Mouse (Mus musculus): Measurements from ENCODE around the gene Vgll4. TPM values are rescaled to one million over a fixed set of nuclear protein-coding genes. Genes with fewer than 3 reads are reported as not detected.

Gene Vgll4
- polyA plus RNA-seq, 1 experiment from 2014 or later = 111 TPM

GRCm38 (mm10) chr6:114944456-114945438 lies 25.0 kb downstream of the Vgll4 start:
- ATAC-seq (ENCODE audit: insufficient read depth) (no peak), DNase-seq (no peak)
- Histone ChIP-seq H3K4me2 (no peak overlapping the region), H3K36me3 (ENCODE audit: insufficient read depth) (no peaks in the 10 kb centered on the region), H3K9ac (no peak overlapping the region), H3K27me3 (ENCODE audit: insufficient read depth, low read length) (no peaks in the 10 kb centered on the region), H3K4me3 (ENCODE audit: low read depth, low read length) (no peak overlapping the region), H3K9me3 (ENCODE audit: low read depth, low read length) (no peaks in the 10 kb centered on the region), H3K4me1 (ENCODE audit: insufficient read depth) (no peaks in the 10 kb centered on the region), H3K27ac (ENCODE audit: low read depth) (no peak overlapping the region)
- 83% methylated on average over 14 of the region's 14 CpGs for WGBS
- TF ChIP-seq CTCF (IDR thresholded peaks at IDR 0.05; ENCODE audit: low read depth) = no peak

- ATAC-seq (ENCODE audit: insufficient read depth) = peak; percentile 62; the same call in 1 of the 2 replicates
- DNase-seq = peak; percentile 80
- TF ChIP-seq CTCF (IDR thresholded peaks at IDR 0.05; ENCODE audit: low read depth) = no peak
- Histone ChIP-seq H3K4me2 (no peak overlapping the region), H3K36me3 (ENCODE audit: insufficient read depth) (no peaks in the 10 kb centered on the region), H3K9ac (no peak overlapping the region), H3K4me1 (ENCODE audit: insufficient read depth) (no peaks in the 10 kb centered on the region), H3K27me3 (ENCODE audit: insufficient read depth, low read length) (no peaks in the 10 kb centered on the region), H3K4me3 (ENCODE audit: low read depth, low read length) (no peak overlapping the region), H3K27ac (ENCODE audit: low read depth) (0 out of 2 replicates have a peak overlapping the region, but pooled peaks have one; percentile 12), H3K9me3 (ENCODE audit: low read depth, low read length) (no peaks in the 10 kb centered on the region)
- WGBS = 44% methylated on average over 8 of the region's 8 CpGs
Observed at GRCm38 (mm10) chr6:114941201-114941849, 28.5 kb downstream of the Vgll4 start.

GRCm38 (mm10) chr6:114939666-114940065 lies 30.1 kb downstream of the Vgll4 start:
- ATAC-seq (ENCODE audit: insufficient read depth) (no peak), DNase-seq (no peak)
- Histone ChIP-seq H3K27ac (ENCODE audit: low read depth) (no peak overlapping the region), H3K9me3 (ENCODE audit: low read depth, low read length) (no peaks in the 10 kb centered on the region), H3K4me2 (no peak overlapping the region), H3K4me1 (ENCODE audit: insufficient read depth) (no peaks in the 10 kb centered on the region), H3K4me3 (ENCODE audit: low read depth, low read length) (no peak overlapping the region), H3K9ac (no peak overlapping the region), H3K27me3 (ENCODE audit: insufficient read depth, low read length) (no peaks in the 10 kb centered on the region), H3K36me3 (ENCODE audit: insufficient read depth) (no peaks in the 10 kb centered on the region)
- TF ChIP-seq CTCF (IDR thresholded peaks at IDR 0.05; ENCODE audit: low read depth) = no peak
- WGBS = 91% methylated on average over 2 of the region's 2 CpGs

GRCm38 (mm10) chr6:114936941-114937313 lies 32.9 kb downstream of the Vgll4 start:
- H3K9ac ChIP-seq = no peak overlapping the region
- no peak overlapping the region for H3K27ac ChIP-seq (ENCODE audit: low read depth)
- H3K4me2 ChIP-seq = no peak overlapping the region
- H3K27me3 ChIP-seq (ENCODE audit: insufficient read depth, low read length) = no peaks in the 10 kb centered on the region
- 73% methylated on average over 5 of the region's 5 CpGs for WGBS
- ATAC-seq (ENCODE audit: insufficient read depth) (no peak), DNase-seq (no peak)
- no peaks in the 10 kb centered on the region for H3K36me3 ChIP-seq (ENCODE audit: insufficient read depth)
- H3K9me3 ChIP-seq (ENCODE audit: low read depth, low read length) = no peaks in the 10 kb centered on the region
- TF ChIP-seq CTCF (IDR thresholded peaks at IDR 0.05; ENCODE audit: low read depth) = no peak
- H3K4me3 ChIP-seq (ENCODE audit: low read depth, low read length) = no peak overlapping the region
- no peaks in the 10 kb centered on the region for H3K4me1 ChIP-seq (ENCODE audit: insufficient read depth)

GRCm38 (mm10) chr6:114936297-114936940 lies 33.4 kb downstream of the Vgll4 start:
- WGBS = 67% methylated on average over 19 of the region's 19 CpGs
- H3K27ac ChIP-seq (ENCODE audit: low read depth) = no peak overlapping the region
- H3K9me3 ChIP-seq (ENCODE audit: low read depth, low read length) = no peaks in the 10 kb centered on the region
- H3K4me3 ChIP-seq (ENCODE audit: low read depth, low read length) = no peak overlapping the region
- no peak overlapping the region for H3K4me2 ChIP-seq
- peaks cover 5% of the 10 kb centered on the region for H3K4me1 ChIP-seq (ENCODE audit: insufficient read depth)
- no peaks in the 10 kb centered on the region for H3K36me3 ChIP-seq (ENCODE audit: insufficient read depth)
- no peak overlapping the region for H3K9ac ChIP-seq
- no peak for ATAC-seq (ENCODE audit: insufficient read depth)
- DNase-seq = no peak
- no peaks in the 10 kb centered on the region for H3K27me3 ChIP-seq (ENCODE audit: insufficient read depth, low read length)
- TF ChIP-seq CTCF (IDR thresholded peaks at IDR 0.05; ENCODE audit: low read depth) = no peak

- Histone ChIP-seq H3K27me3 (ENCODE audit: insufficient read depth, low read length) (no peaks in the 10 kb centered on the region), H3K36me3 (ENCODE audit: insufficient read depth) (no peaks in the 10 kb centered on the region), H3K9me3 (ENCODE audit: low read depth, low read length) (no peaks in the 10 kb centered on the region), H3K9ac (no peak overlapping the region), H3K4me2 (no peak overlapping the region), H3K27ac (ENCODE audit: low read depth) (no peak overlapping the region), H3K4me1 (ENCODE audit: insufficient read depth) (peaks cover 7% of the 10 kb centered on the region), H3K4me3 (ENCODE audit: low read depth, low read length) (no peak overlapping the region)
- DNase-seq (no peak), ATAC-seq (ENCODE audit: insufficient read depth) (no peak)
- WGBS = 68% methylated on average over 3 of the region's 3 CpGs
- no peak for TF ChIP-seq CTCF (IDR thresholded peaks at IDR 0.05; ENCODE audit: low read depth)
Observed at GRCm38 (mm10) chr6:114935362-114935761, 34.4 kb downstream of the Vgll4 start.

- no peak overlapping the region for H3K27ac ChIP-seq (ENCODE audit: low read depth)
- H3K9ac ChIP-seq = no peak overlapping the region
- WGBS = 67% methylated on average over 11 of the region's 11 CpGs
- ATAC-seq (ENCODE audit: insufficient read depth) = no peak
- no peaks in the 10 kb centered on the region for H3K36me3 ChIP-seq (ENCODE audit: insufficient read depth)
- no peaks in the 10 kb centered on the region for H3K27me3 ChIP-seq (ENCODE audit: insufficient read depth, low read length)
- no peak for TF ChIP-seq CTCF (IDR thresholded peaks at IDR 0.05; ENCODE audit: low read depth)
- H3K4me2 ChIP-seq = no peak overlapping the region
- H3K4me1 ChIP-seq (ENCODE audit: insufficient read depth) = peaks cover 7% of the 10 kb centered on the region
- no peaks in the 10 kb centered on the region for H3K9me3 ChIP-seq (ENCODE audit: low read depth, low read length)
- no peak for DNase-seq
- H3K4me3 ChIP-seq (ENCODE audit: low read depth, low read length) = no peak overlapping the region
Observed at GRCm38 (mm10) chr6:114934045-114934444, 35.7 kb downstream of the Vgll4 start.
